Mouse (Mus musculus): ENCODE measurements around the gene Ctsq. TPM values are rescaled to one million over a fixed set of nuclear protein-coding genes. Genes with fewer than 3 reads are reported as not detected.
"Not testable (repeated sequence)": the region's sequence is repeated elsewhere in the genome, so short reads cannot be mapped to it uniquely, and the experiment has no call there.

The Ctsq gene
- polyA plus RNA-seq (2014; fragmentation: Nextera tagmentation; extraction: Ambion mirVana): not detected in 2 replicates

GRCm38 (mm10) chr13:61040531-61040930 lies at the start of gene Ctsq:
Gene Ctsq (minus strand): TSS chr13:61040631.
- Histone ChIP-seq H3K4me2 (ENCODE audit: low read depth, severe bottlenecking) (no peak within 1 kb of the TSS), H3K9me3 (ENCODE audit: control insufficient read depth, low read length) (peaks cover 5% of the 10 kb centered on the region; the same call in 1 of the 2 replicates), H3K27me3 (ENCODE audit: control insufficient read depth, insufficient read depth, low read length) (no peaks in the 10 kb centered on the region), H3K4me3 (ENCODE audit: low read depth, low read length) (no peak within 1 kb of the TSS), H3K9ac (ENCODE audit: low read length) (no peak within 1 kb of the TSS), H3K36me3 (ENCODE audit: control insufficient read depth, insufficient read depth, low read length) (no peaks in the 10 kb centered on the region), H3K4me1 (ENCODE audit: control insufficient read depth, insufficient read depth, low read length) (no peaks in the 10 kb centered on the region), H3K27ac (replicated peaks; ENCODE audit: low read depth, low read length) (no peak within 1 kb of the TSS)
- DNase-seq (ENCODE audit: low spot score) (no peak), ATAC-seq (ENCODE audit: insufficient number of reproducible peaks, low FRiP score, low TSS enrichment, low read depth) (no peak)
- WGBS: 51% methylated on average over 3 of the region's 3 CpGs

- H3K4me2 ChIP-seq (ENCODE audit: low read depth, severe bottlenecking): no peak overlapping the region
- no peaks in the 10 kb centered on the region for H3K4me1 ChIP-seq (ENCODE audit: control insufficient read depth, insufficient read depth, low read length)
- no peak overlapping the region for H3K9ac ChIP-seq (ENCODE audit: low read length)
- H3K36me3 ChIP-seq (ENCODE audit: control insufficient read depth, insufficient read depth, low read length): no peaks in the 10 kb centered on the region
- H3K27ac ChIP-seq (replicated peaks; ENCODE audit: low read depth, low read length): no peak overlapping the region
- no peaks in the 10 kb centered on the region for H3K27me3 ChIP-seq (ENCODE audit: control insufficient read depth, insufficient read depth, low read length)
- no peak for DNase-seq (ENCODE audit: low spot score)
- H3K4me3 ChIP-seq (ENCODE audit: low read depth, low read length): no peak overlapping the region
- no peaks in the 10 kb centered on the region; the same call in 1 of the 2 replicates for H3K9me3 ChIP-seq (ENCODE audit: control insufficient read depth, low read length)
- 89% methylated on average over 3 of the region's 3 CpGs for WGBS
- no peak for ATAC-seq (ENCODE audit: insufficient number of reproducible peaks, low FRiP score, low TSS enrichment, low read depth)
Observed at GRCm38 (mm10) chr13:61022785-61023184, 17.6 kb downstream of the Ctsq start.

GRCm38 (mm10) chr13:61021844-61022243 lies 18.6 kb downstream of the Ctsq start:
- 77% methylated on average over 6 of the region's 6 CpGs for WGBS
- no peaks in the 10 kb centered on the region for H3K4me1 ChIP-seq (ENCODE audit: control insufficient read depth, insufficient read depth, low read length)
- H3K27ac ChIP-seq (replicated peaks; ENCODE audit: low read depth, low read length): no peak overlapping the region
- no peaks in the 10 kb centered on the region; the same call in 1 of the 2 replicates for H3K9me3 ChIP-seq (ENCODE audit: control insufficient read depth, low read length)
- DNase-seq (ENCODE audit: low spot score) (no peak), ATAC-seq (ENCODE audit: insufficient number of reproducible peaks, low FRiP score, low TSS enrichment, low read depth) (no peak)
- H3K9ac ChIP-seq (ENCODE audit: low read length): no peak overlapping the region
- no peaks in the 10 kb centered on the region for H3K27me3 ChIP-seq (ENCODE audit: control insufficient read depth, insufficient read depth, low read length)
- no peak overlapping the region for H3K4me3 ChIP-seq (ENCODE audit: low read depth, low read length)
- no peaks in the 10 kb centered on the region for H3K36me3 ChIP-seq (ENCODE audit: control insufficient read depth, insufficient read depth, low read length)
- H3K4me2 ChIP-seq (ENCODE audit: low read depth, severe bottlenecking): no peak overlapping the region

DNA sequence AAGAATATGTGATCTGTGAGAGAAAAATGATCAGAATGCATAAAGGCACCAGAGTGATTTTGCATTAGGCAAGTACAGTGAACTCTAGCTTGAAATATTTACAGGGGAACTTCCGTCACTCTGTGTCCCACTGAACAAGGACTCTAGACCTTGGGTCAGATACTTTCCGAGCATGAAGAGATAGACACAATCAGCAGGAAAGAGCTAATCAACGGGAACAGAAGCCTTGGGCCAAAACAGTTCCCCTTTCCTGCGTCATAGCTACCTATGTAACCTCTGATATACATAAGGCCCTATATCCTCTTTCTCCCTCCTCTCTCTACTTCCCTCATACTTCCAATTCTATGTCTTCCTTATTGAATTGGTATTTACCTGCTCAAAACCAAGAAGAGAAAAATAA lies 30.3 kb downstream of the Ctsq start:
- H3K36me3 ChIP-seq (ENCODE audit: control insufficient read depth, insufficient read depth, low read length): no peaks in the 10 kb centered on the region
- H3K9ac ChIP-seq (ENCODE audit: low read length): no peak overlapping the region
- H3K4me2 ChIP-seq (ENCODE audit: low read depth, severe bottlenecking): no peak overlapping the region
- ATAC-seq (ENCODE audit: insufficient number of reproducible peaks, low FRiP score, low TSS enrichment, low read depth): no peak
- DNase-seq (ENCODE audit: low spot score): no peak
- no peaks in the 10 kb centered on the region for H3K9me3 ChIP-seq (ENCODE audit: control insufficient read depth, low read length)
- H3K27ac ChIP-seq (replicated peaks; ENCODE audit: low read depth, low read length): no peak overlapping the region
- H3K4me1 ChIP-seq (ENCODE audit: control insufficient read depth, insufficient read depth, low read length): no peaks in the 10 kb centered on the region
- WGBS: 88% methylated on average over 4 of the region's 4 CpGs
- no peaks in the 10 kb centered on the region for H3K27me3 ChIP-seq (ENCODE audit: control insufficient read depth, insufficient read depth, low read length)
- no peak overlapping the region for H3K4me3 ChIP-seq (ENCODE audit: low read depth, low read length)

DNA sequence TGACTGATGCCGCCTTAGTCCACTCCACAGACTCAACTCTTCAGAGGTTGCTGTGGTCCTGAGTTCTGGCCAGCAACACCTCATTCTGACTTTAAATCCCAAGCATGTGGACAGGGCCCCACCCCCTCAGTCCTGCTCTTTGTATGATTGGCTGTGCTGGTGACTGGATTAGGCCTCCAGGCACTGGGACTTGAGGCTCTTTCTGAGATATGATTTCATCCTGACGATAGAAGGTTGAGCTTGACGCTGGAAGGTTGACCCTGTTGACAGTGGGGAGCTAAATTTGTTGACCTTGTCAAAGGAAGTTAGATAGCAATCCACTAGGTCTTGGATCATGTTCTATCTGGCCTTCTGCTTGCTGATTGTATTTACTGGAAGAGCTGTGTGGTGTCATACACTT lies 34.6 kb downstream of the Ctsq start, which contains the start of gene Ctsj:
Ctsj (minus strand) TSS at position 101 of the 400 bp plus-strand sequence.
- WGBS: 79% methylated on average over 3 of the region's 3 CpGs
- Histone ChIP-seq H3K9me3 (ENCODE audit: control insufficient read depth, low read length) (no peaks in the 10 kb centered on the region; the same call in 1 of the 2 replicates), H3K27me3 (ENCODE audit: control insufficient read depth, insufficient read depth, low read length) (no peaks in the 10 kb centered on the region), H3K27ac (replicated peaks; ENCODE audit: low read depth, low read length) (no peak within 1 kb of the TSS), H3K4me1 (ENCODE audit: control insufficient read depth, insufficient read depth, low read length) (no peaks in the 10 kb centered on the region), H3K9ac (ENCODE audit: low read length) (no peak within 1 kb of the TSS), H3K36me3 (ENCODE audit: control insufficient read depth, insufficient read depth, low read length) (no peaks in the 10 kb centered on the region), H3K4me2 (ENCODE audit: low read depth, severe bottlenecking) (no peak within 1 kb of the TSS), H3K4me3 (ENCODE audit: low read depth, low read length) (no peak within 1 kb of the TSS)
- no peak for ATAC-seq (ENCODE audit: insufficient number of reproducible peaks, low FRiP score, low TSS enrichment, low read depth)
- DNase-seq (ENCODE audit: low spot score): no peak

DNA sequence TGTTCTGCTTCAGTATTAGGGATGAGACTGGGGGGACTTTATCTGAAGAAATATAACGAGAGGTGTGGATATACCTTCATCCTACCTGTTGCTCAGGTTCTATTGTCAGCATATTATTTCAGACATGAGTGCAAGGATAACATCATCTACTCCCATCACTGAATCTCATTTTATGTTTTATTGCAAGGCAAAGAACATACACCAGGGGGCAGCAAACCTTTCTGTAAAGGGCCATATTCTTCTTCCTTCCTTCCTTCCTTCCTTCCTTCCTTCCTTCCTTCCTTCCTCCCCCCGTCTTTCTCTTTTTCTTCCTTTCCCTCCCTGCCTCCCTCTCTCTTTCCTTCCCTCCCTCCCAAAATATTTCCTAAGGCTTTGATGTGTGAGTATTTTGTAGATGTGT lies 42.8 kb downstream of the Ctsq start:
- Histone ChIP-seq H3K4me1 (ENCODE audit: control insufficient read depth, insufficient read depth, low read length) (no peaks in the 10 kb centered on the region), H3K36me3 (ENCODE audit: control insufficient read depth, insufficient read depth, low read length) (no peaks in the 10 kb centered on the region), H3K4me3 (ENCODE audit: low read depth, low read length) (no peak overlapping the region), H3K27ac (replicated peaks; ENCODE audit: low read depth, low read length) (no peak overlapping the region), H3K9ac (ENCODE audit: low read length) (no peak overlapping the region), H3K4me2 (ENCODE audit: low read depth, severe bottlenecking) (no peak overlapping the region), H3K9me3 (ENCODE audit: control insufficient read depth, low read length) (no peaks in the 10 kb centered on the region; the same call in 1 of the 2 replicates), H3K27me3 (ENCODE audit: control insufficient read depth, insufficient read depth, low read length) (no peaks in the 10 kb centered on the region)
- ATAC-seq (ENCODE audit: insufficient number of reproducible peaks, low FRiP score, low TSS enrichment, low read depth): no peak
- DNase-seq (ENCODE audit: low spot score): no peak
- WGBS: 66% methylated on average over 2 of the region's 2 CpGs

- H3K4me1 ChIP-seq (ENCODE audit: control insufficient read depth, insufficient read depth, low read length); H3K27ac ChIP-seq (replicated peaks; ENCODE audit: low read depth, low read length); H3K27me3 ChIP-seq (ENCODE audit: control insufficient read depth, insufficient read depth, low read length); DNase-seq (ENCODE audit: low spot score); H3K4me2 ChIP-seq (ENCODE audit: low read depth, severe bottlenecking); ATAC-seq (ENCODE audit: insufficient number of reproducible peaks, low FRiP score, low TSS enrichment, low read depth); H3K36me3 ChIP-seq (ENCODE audit: control insufficient read depth, insufficient read depth, low read length); H3K9me3 ChIP-seq (ENCODE audit: control insufficient read depth, low read length); H3K4me3 ChIP-seq (ENCODE audit: low read depth, low read length); H3K9ac ChIP-seq (ENCODE audit: low read length): not testable (repeated sequence)
- 76% methylated on average over 5 of the region's 5 CpGs for WGBS
Observed at GRCm38 (mm10) chr13:60986915-60987314, 53.5 kb downstream of the Ctsq start.

Other genes starting within 250 kb of the Ctsq start
- not detected in 2 replicates for gene Ctsll3, start 237.8 kb downstream of the Ctsq start, polyA plus RNA-seq (2014; fragmentation: Nextera tagmentation; extraction: Ambion mirVana)
- not detected in 2 replicates for gene 4930486L24Rik, start 176.2 kb downstream of the Ctsq start, polyA plus RNA-seq (2014; fragmentation: Nextera tagmentation; extraction: Ambion mirVana)
- gene Gm49392, start 143.7 kb downstream of the Ctsq start, polyA plus RNA-seq (2014; fragmentation: Nextera tagmentation; extraction: Ambion mirVana): 0.16 TPM in 1 of 2 replicates, not detected in the other
- gene Ctla2b, start 143.2 kb downstream of the Ctsq start, polyA plus RNA-seq (2014; fragmentation: Nextera tagmentation; extraction: Ambion mirVana): 1.5 and 3.2 TPM in 2 replicates
- not detected in 2 replicates for gene Tpbpb, start 135.8 kb downstream of the Ctsq start, polyA plus RNA-seq (2014; fragmentation: Nextera tagmentation; extraction: Ambion mirVana)
- not detected in 2 replicates for gene Gm49393, start 105.0 kb downstream of the Ctsq start, polyA plus RNA-seq (2014; fragmentation: Nextera tagmentation; extraction: Ambion mirVana)
- 0.79 and 1.1 TPM in 2 replicates for gene Gm49391, start 104.1 kb downstream of the Ctsq start, polyA plus RNA-seq (2014; fragmentation: Nextera tagmentation; extraction: Ambion mirVana)
- gene Ctla2a, start 104.0 kb downstream of the Ctsq start, polyA plus RNA-seq (2014; fragmentation: Nextera tagmentation; extraction: Ambion mirVana): 12.5 and 13.8 TPM in 2 replicates
- not detected in 2 replicates for gene Tpbpa, start 98.6 kb downstream of the Ctsq start, polyA plus RNA-seq (2014; fragmentation: Nextera tagmentation; extraction: Ambion mirVana)
- gene Ctsj, start 34.7 kb downstream of the Ctsq start, polyA plus RNA-seq (2014; fragmentation: Nextera tagmentation; extraction: Ambion mirVana): not detected in 2 replicates
- not detected in 2 replicates for gene Ctsr, start 123.6 kb upstream of the Ctsq start, polyA plus RNA-seq (2014; fragmentation: Nextera tagmentation; extraction: Ambion mirVana)
- gene Cts6, start 162.8 kb upstream of the Ctsq start, polyA plus RNA-seq (2014; fragmentation: Nextera tagmentation; extraction: Ambion mirVana): not detected in 2 replicates
- gene Cts8, start 214.7 kb upstream of the Ctsq start, polyA plus RNA-seq (2014; fragmentation: Nextera tagmentation; extraction: Ambion mirVana): not detected in 2 replicates
- gene Gm49398, start 248.2 kb upstream of the Ctsq start, polyA plus RNA-seq (2014; fragmentation: Nextera tagmentation; extraction: Ambion mirVana): not detected in 2 replicates

Measured in limb, embryonic 11.5 days (tissue).